Mouse (Mus musculus): ENCODE results near the gene Kcna3. TPM values are rescaled to one million over a fixed set of nuclear protein-coding genes. Genes with fewer than 3 reads are reported as not detected.

The Kcna3 gene
- polyA plus RNA-seq, 1 experiment from 2014 or later, result 11.3 TPM

GRCm38 (mm10) chr3:107018286-107018685, 17.7 kb upstream of the Kcna3 start:
- ATAC-seq, result no peak
- WGBS, result 62% methylated on average over 2 of the region's 2 CpGs
- no peaks in the 10 kb centered on the region for H3K27me3 ChIP-seq (replicated peaks; ENCODE audit: control insufficient read depth, insufficient read depth, low read length)
- H3K4me2 ChIP-seq (ENCODE audit: low read length), result no peak overlapping the region
- no peaks in the 10 kb centered on the region for H3K9me3 ChIP-seq (ENCODE audit: control insufficient read depth, low read length)
- no peak overlapping the region for H3K9ac ChIP-seq (ENCODE audit: low read depth, low read length)
- H3K4me3 ChIP-seq (ENCODE audit: low read length), result no peak overlapping the region
- H3K27ac ChIP-seq (ENCODE audit: low read depth, low read length), result no peak overlapping the region
- no peaks in the 10 kb centered on the region for H3K36me3 ChIP-seq (ENCODE audit: control insufficient read depth, insufficient read depth, low read length)
- no peaks in the 10 kb centered on the region for H3K4me1 ChIP-seq (ENCODE audit: control insufficient read depth, insufficient read depth, low read depth, low read length)

GRCm38 (mm10) chr3:107031547-107031946, 4.4 kb upstream of the Kcna3 start:
- Histone ChIP-seq H3K9ac (ENCODE audit: low read depth, low read length) (no peak overlapping the region), H3K27me3 (replicated peaks; ENCODE audit: control insufficient read depth, insufficient read depth, low read length) (no peaks in the 10 kb centered on the region), H3K36me3 (ENCODE audit: control insufficient read depth, insufficient read depth, low read length) (no peaks in the 10 kb centered on the region), H3K4me1 (ENCODE audit: control insufficient read depth, insufficient read depth, low read depth, low read length) (peaks cover 2% of the 10 kb centered on the region), H3K27ac (ENCODE audit: low read depth, low read length) (no peak overlapping the region), H3K4me3 (ENCODE audit: low read length) (no peak overlapping the region), H3K4me2 (ENCODE audit: low read length) (no peak overlapping the region), H3K9me3 (ENCODE audit: control insufficient read depth, low read length) (no peaks in the 10 kb centered on the region)
- 85% methylated on average over 4 of the region's 4 CpGs for WGBS
- no peak for ATAC-seq

GRCm38 (mm10) chr3:107034776-107035175, 1.2 kb upstream of the Kcna3 start:
- H3K4me1 ChIP-seq (ENCODE audit: control insufficient read depth, insufficient read depth, low read depth, low read length), result peaks cover 21% of the 10 kb centered on the region
- H3K9me3 ChIP-seq (ENCODE audit: control insufficient read depth, low read length), result no peaks in the 10 kb centered on the region
- H3K27ac ChIP-seq (ENCODE audit: low read depth, low read length), result no peak overlapping the region; the same call in 1 of the 2 replicates
- no peaks in the 10 kb centered on the region for H3K36me3 ChIP-seq (ENCODE audit: control insufficient read depth, insufficient read depth, low read length)
- no peak overlapping the region for H3K9ac ChIP-seq (ENCODE audit: low read depth, low read length)
- ATAC-seq, result no peak
- H3K27me3 ChIP-seq (replicated peaks; ENCODE audit: control insufficient read depth, insufficient read depth, low read length), result no peaks in the 10 kb centered on the region
- peak overlapping the region; percentile 83 for H3K4me2 ChIP-seq (ENCODE audit: low read length)
- 42% methylated on average over 2 of the region's 2 CpGs for WGBS
- H3K4me3 ChIP-seq (ENCODE audit: low read length), result no peak overlapping the region

GRCm38 (mm10) chr3:107036458-107037039, 580 bp downstream of the Kcna3 start:
- Histone ChIP-seq H3K9ac (ENCODE audit: low read depth, low read length) (peak overlapping the region; percentile 95), H3K4me2 (ENCODE audit: low read length) (peak overlapping the region; percentile 83), H3K27me3 (replicated peaks; ENCODE audit: control insufficient read depth, insufficient read depth, low read length) (no peaks in the 10 kb centered on the region), H3K36me3 (ENCODE audit: control insufficient read depth, insufficient read depth, low read length) (no peaks in the 10 kb centered on the region), H3K4me3 (ENCODE audit: low read length) (peak overlapping the region; percentile 86), H3K9me3 (ENCODE audit: control insufficient read depth, low read length) (no peaks in the 10 kb centered on the region), H3K4me1 (ENCODE audit: control insufficient read depth, insufficient read depth, low read depth, low read length) (peaks cover 22% of the 10 kb centered on the region), H3K27ac (ENCODE audit: low read depth, low read length) (peak overlapping the region; percentile 92)
- under 1% methylated on average over 52 of the region's 55 CpGs for WGBS
- ATAC-seq, result peak; percentile 63

- no peaks in the 10 kb centered on the region for H3K36me3 ChIP-seq (ENCODE audit: control insufficient read depth, insufficient read depth, low read length)
- H3K27ac ChIP-seq (ENCODE audit: low read depth, low read length), result no peak overlapping the region
- peak overlapping the region; percentile 95; the same call in 1 of the 2 replicates for H3K9ac ChIP-seq (ENCODE audit: low read depth, low read length)
- WGBS, result 35% methylated on average over 12 of the region's 12 CpGs
- peak overlapping the region; percentile 86 for H3K4me3 ChIP-seq (ENCODE audit: low read length)
- H3K4me2 ChIP-seq (ENCODE audit: low read length), result peak overlapping the region; percentile 83
- no peaks in the 10 kb centered on the region for H3K27me3 ChIP-seq (replicated peaks; ENCODE audit: control insufficient read depth, insufficient read depth, low read length)
- no peak for ATAC-seq
- H3K9me3 ChIP-seq (ENCODE audit: control insufficient read depth, low read length), result no peaks in the 10 kb centered on the region
- peaks cover 23% of the 10 kb centered on the region for H3K4me1 ChIP-seq (ENCODE audit: control insufficient read depth, insufficient read depth, low read depth, low read length)
These were observed 1.1 kb downstream of the Kcna3 start for GRCm38 (mm10) chr3:107037105-107037504.

- Histone ChIP-seq H3K4me3 (ENCODE audit: low read length) (peak overlapping the region; percentile 86), H3K36me3 (ENCODE audit: control insufficient read depth, insufficient read depth, low read length) (no peaks in the 10 kb centered on the region), H3K9me3 (ENCODE audit: control insufficient read depth, low read length) (no peaks in the 10 kb centered on the region), H3K27me3 (replicated peaks; ENCODE audit: control insufficient read depth, insufficient read depth, low read length) (no peaks in the 10 kb centered on the region), H3K9ac (ENCODE audit: low read depth, low read length) (peak overlapping the region; percentile 95; the same call in 1 of the 2 replicates), H3K4me1 (ENCODE audit: control insufficient read depth, insufficient read depth, low read depth, low read length) (peaks cover 23% of the 10 kb centered on the region), H3K27ac (ENCODE audit: low read depth, low read length) (no peak overlapping the region), H3K4me2 (ENCODE audit: low read length) (peak overlapping the region; percentile 83)
- ATAC-seq, result no peak
- WGBS, result 67% methylated on average over 16 of the region's 16 CpGs
These were observed 1.7 kb downstream of the Kcna3 start for GRCm38 (mm10) chr3:107037536-107038155.

- Histone ChIP-seq H3K9ac (ENCODE audit: low read depth, low read length) (no peak overlapping the region), H3K36me3 (ENCODE audit: control insufficient read depth, insufficient read depth, low read length) (peaks cover 2% of the 10 kb centered on the region; the same call in 1 of the 2 replicates), H3K4me1 (ENCODE audit: control insufficient read depth, insufficient read depth, low read depth, low read length) (peaks cover 23% of the 10 kb centered on the region), H3K27me3 (replicated peaks; ENCODE audit: control insufficient read depth, insufficient read depth, low read length) (no peaks in the 10 kb centered on the region), H3K27ac (ENCODE audit: low read depth, low read length) (no peak overlapping the region), H3K4me3 (ENCODE audit: low read length) (peak overlapping the region; percentile 86), H3K4me2 (ENCODE audit: low read length) (peak overlapping the region; percentile 83), H3K9me3 (ENCODE audit: control insufficient read depth, low read length) (no peaks in the 10 kb centered on the region)
- 81% methylated on average over 6 of the region's 6 CpGs for WGBS
- no peak for ATAC-seq
These were observed 2.2 kb downstream of the Kcna3 start for GRCm38 (mm10) chr3:107038156-107038536.

- Histone ChIP-seq H3K4me3 (ENCODE audit: low read length) (peak overlapping the region; percentile 86), H3K4me1 (ENCODE audit: control insufficient read depth, insufficient read depth, low read depth, low read length) (peaks cover 23% of the 10 kb centered on the region), H3K36me3 (ENCODE audit: control insufficient read depth, insufficient read depth, low read length) (peaks cover 2% of the 10 kb centered on the region; the same call in 1 of the 2 replicates), H3K27ac (ENCODE audit: low read depth, low read length) (0 out of 2 replicates have a peak overlapping the region, but pooled peaks have one; percentile 31), H3K9ac (ENCODE audit: low read depth, low read length) (no peak overlapping the region), H3K27me3 (replicated peaks; ENCODE audit: control insufficient read depth, insufficient read depth, low read length) (no peaks in the 10 kb centered on the region), H3K4me2 (ENCODE audit: low read length) (peak overlapping the region; percentile 83), H3K9me3 (ENCODE audit: control insufficient read depth, low read length) (no peaks in the 10 kb centered on the region)
- 0 out of 2 replicates have a peak, but pooled peaks have one; percentile 6 for ATAC-seq
- 16% methylated on average over 10 of the region's 10 CpGs for WGBS
These were observed 2.8 kb downstream of the Kcna3 start for GRCm38 (mm10) chr3:107038661-107039223.

GRCm38 (mm10) chr3:107039306-107039705, 3.3 kb downstream of the Kcna3 start:
- Histone ChIP-seq H3K9ac (ENCODE audit: low read depth, low read length) (peak overlapping the region; percentile 59), H3K4me2 (ENCODE audit: low read length) (peak overlapping the region; percentile 83), H3K9me3 (ENCODE audit: control insufficient read depth, low read length) (no peaks in the 10 kb centered on the region), H3K27ac (ENCODE audit: low read depth, low read length) (no peak overlapping the region), H3K4me1 (ENCODE audit: control insufficient read depth, insufficient read depth, low read depth, low read length) (peaks cover 23% of the 10 kb centered on the region), H3K4me3 (ENCODE audit: low read length) (peak overlapping the region; percentile 86), H3K36me3 (ENCODE audit: control insufficient read depth, insufficient read depth, low read length) (peaks cover 2% of the 10 kb centered on the region; the same call in 1 of the 2 replicates), H3K27me3 (replicated peaks; ENCODE audit: control insufficient read depth, insufficient read depth, low read length) (no peaks in the 10 kb centered on the region)
- ATAC-seq, result no peak

Measured in hindbrain, embryonic 16.5 days (tissue).